Mouse (Mus musculus) CH12.LX (cell line): Measurements from ENCODE around the gene Pax1. TPM values are rescaled to one million over a fixed set of nuclear protein-coding genes. Genes with fewer than 3 reads are reported as not detected.
A peak's percentile ranks its signal among the peaks of the same experiment; 100 is the strongest.

ENCODE experiments used
- DNase-seq: peaks from one replicate; pipeline ENCODE4 v3.0.0-alpha.2; 2013; ENCODE audit errors: extremely low read depth
- H3K27ac ChIP-seq: 2 replicates; pipeline ENCODE4 v1.5.1; 2012; ENCODE audit warnings: low read depth, mild to moderate bottlenecking, control low read depth, moderate library complexity; ENCODE audit not compliant: insufficient read depth
- H3K27me3 ChIP-seq: replicated peaks from 2 replicates; pipeline ENCODE3; 2012; ENCODE audit warnings: inconsistent platforms
- H3K36me3 ChIP-seq, 2 experiments: replicated peaks in 1 of 2; 2 replicates each; pipeline versions ENCODE3 to v1.6.1; 2012; ENCODE audit warnings: inconsistent platforms in 1 of 2, low read length in 1 of 2, mild to moderate bottlenecking in 1 of 2, mixed read lengths in 1 of 2, moderate library complexity in 1 of 2; ENCODE audit not compliant: control insufficient read depth in 1 of 2, insufficient read depth in 1 of 2
- H3K4me1 ChIP-seq, 2 experiments: 2 replicates each; pipeline ENCODE4 v1.6.1; 2012; ENCODE audit warnings: inconsistent platforms in 1 of 2, moderate library complexity in 1 of 2; ENCODE audit not compliant: insufficient read depth in 2 of 2, control insufficient read depth in 1 of 2
- H3K4me2 ChIP-seq: 2 replicates; pipeline ENCODE4 v1.6.1; 2012; ENCODE audit warnings: low read depth, mild to moderate bottlenecking, control low read depth; ENCODE audit not compliant: poor library complexity, insufficient read depth, severe bottlenecking
- H3K4me3 ChIP-seq, 3 experiments: fragments of 150-350 bp in 1 of 3; sonication (generic) in 1 of 3; replicated peaks in 1 of 3; 2 replicates each; pipeline versions ENCODE3 to v1.5.1; 2011 to 2012; ENCODE audit warnings: low read depth in 2 of 3, low read length in 2 of 3, mild to moderate bottlenecking in 2 of 3, moderate library complexity in 2 of 3, control low read depth in 1 of 3, improper control_type of control experiment in 1 of 3, inconsistent platforms in 1 of 3, mixed read lengths in 1 of 3; ENCODE audit not compliant: poor library complexity in 1 of 3
- H3K79me2 ChIP-seq: replicated peaks from 2 replicates; pipeline ENCODE4 v1.6.1; 2012; ENCODE audit warnings: mild to moderate bottlenecking, moderate library complexity; ENCODE audit not compliant: control insufficient read depth, poor library complexity, insufficient read depth, severe bottlenecking; ENCODE audit errors: extremely low read depth
- H3K9ac ChIP-seq: 2 replicates; pipeline ENCODE4 v1.6.1; 2012; ENCODE audit warnings: low read depth, mild to moderate bottlenecking, control low read depth, moderate library complexity; ENCODE audit not compliant: insufficient read depth
- H3K9me3 ChIP-seq: replicated peaks from 2 replicates; pipeline ENCODE3; 2012; ENCODE audit warnings: low read length, inconsistent platforms, mixed read lengths
- CTCF ChIP-seq, 2 experiments: IDR thresholded peaks in 1 of 2; conservative IDR thresholded peaks in 1 of 2; 2 replicates each; pipeline ENCODE4 v1.5.1; 2011 to 2012; ENCODE audit warnings: low read depth in 2 of 2, low read length in 2 of 2, improper control_type of control experiment in 1 of 2, inconsistent platforms in 1 of 2, mild to moderate bottlenecking in 1 of 2, moderate library complexity in 1 of 2
- E2F4 ChIP-seq: IDR thresholded peaks from 2 replicates; pipeline ENCODE4 v1.6.1; 2011; ENCODE audit warnings: low read depth, low read length, improper control_type of control experiment; ENCODE audit not compliant: insufficient replicate concordance
- ELF1 ChIP-seq: IDR thresholded peaks from 2 replicates; pipeline ENCODE4 v1.6.1; 2014; ENCODE audit warnings: low read depth, mild to moderate bottlenecking, inconsistent platforms, low read length, improper control_type of control experiment
- HCFC1 ChIP-seq: IDR thresholded peaks from 2 replicates; pipeline ENCODE4 v1.6.1; 2012; ENCODE audit warnings: low read depth, mild to moderate bottlenecking, inconsistent platforms, low read length, improper control_type of control experiment
- IRF4 ChIP-seq: IDR thresholded peaks from 2 replicates; pipeline ENCODE4 v1.6.1; 2014; ENCODE audit warnings: low read depth, mild to moderate bottlenecking, inconsistent platforms, low read length, improper control_type of control experiment
- JUN ChIP-seq: IDR thresholded peaks from 2 replicates; pipeline ENCODE4 v1.6.1; 2011; ENCODE audit warnings: low read depth, mild to moderate bottlenecking, low read length, improper control_type of control experiment, moderate library complexity; ENCODE audit not compliant: insufficient read depth
- MEF2A ChIP-seq: IDR thresholded peaks from 2 replicates; pipeline ENCODE4 v1.6.1; 2014; ENCODE audit warnings: low read depth, mild to moderate bottlenecking, inconsistent platforms, low read length, improper control_type of control experiment, borderline replicate concordance
- MXI1 ChIP-seq: IDR thresholded peaks from 2 replicates; pipeline ENCODE4 v1.6.1; 2011; ENCODE audit warnings: mild to moderate bottlenecking, low read depth, low read length, improper control_type of control experiment
- MYC ChIP-seq: IDR thresholded peaks from 2 replicates; pipeline ENCODE4 v1.6.1; 2011; ENCODE audit warnings: low read depth, mild to moderate bottlenecking, improper control_type of control experiment, low read length
- NELFE ChIP-seq: IDR thresholded peaks from 2 replicates; pipeline ENCODE4 v1.6.1; 2011; ENCODE audit warnings: low read depth, low read length, improper control_type of control experiment
- NRF1 ChIP-seq: IDR thresholded peaks from 2 replicates; pipeline ENCODE4 v1.6.1; 2014; ENCODE audit warnings: low read depth, mild to moderate bottlenecking, inconsistent platforms, low read length, improper control_type of control experiment, moderate library complexity
- POLR2A ChIP-seq: IDR thresholded peaks from 2 replicates; pipeline ENCODE4 v1.6.1; 2011; ENCODE audit warnings: low read depth, mild to moderate bottlenecking, improper control_type of control experiment, low read length
- RAD21 ChIP-seq: IDR thresholded peaks from 2 replicates; pipeline ENCODE4 v1.6.1; 2011; ENCODE audit warnings: low read depth, mild to moderate bottlenecking, low read length, improper control_type of control experiment, moderate library complexity
- RCOR1 ChIP-seq: conservative IDR thresholded peaks from 2 replicates; pipeline ENCODE4 v1.6.1; 2012; ENCODE audit warnings: low read depth, mild to moderate bottlenecking, inconsistent platforms, low read length, improper control_type of control experiment
- SIN3A ChIP-seq: IDR thresholded peaks from 2 replicates; pipeline ENCODE4 v1.6.1; 2012; ENCODE audit warnings: low read length, improper control_type of control experiment, inconsistent platforms
- SMC3 ChIP-seq: IDR thresholded peaks from 2 replicates; pipeline ENCODE4 v1.6.1; 2011; ENCODE audit warnings: low read depth, low read length, improper control_type of control experiment
- TCF12 ChIP-seq: IDR thresholded peaks from 2 replicates; pipeline ENCODE4 v1.6.1; 2014; ENCODE audit warnings: low read depth, mild to moderate bottlenecking, inconsistent platforms, low read length, improper control_type of control experiment
- USF1 ChIP-seq: IDR thresholded peaks from 2 replicates; pipeline ENCODE4 v1.6.1; 2014; ENCODE audit warnings: low read depth, mild to moderate bottlenecking, inconsistent platforms, low read length, improper control_type of control experiment
- USF2 ChIP-seq: conservative IDR thresholded peaks from 2 replicates; pipeline ENCODE4 v1.6.1; 2011; ENCODE audit warnings: low read depth, low read length, improper control_type of control experiment
- ZC3H11A ChIP-seq: IDR thresholded peaks from 2 replicates; pipeline ENCODE4 v1.6.1; 2012; ENCODE audit warnings: low read depth, mild to moderate bottlenecking, inconsistent platforms, low read length, improper control_type of control experiment
- ZMIZ1 ChIP-seq: IDR thresholded peaks from 2 replicates; pipeline ENCODE4 v1.6.1; 2012; ENCODE audit warnings: low read depth, mild to moderate bottlenecking, inconsistent platforms, low read length, improper control_type of control experiment
- ZNF384 ChIP-seq: IDR thresholded peaks from 2 replicates; pipeline ENCODE4 v1.6.1; 2012; ENCODE audit warnings: low read depth, low read length, improper control_type of control experiment, inconsistent platforms
- dilution Hi-C: fragments of 300-500 bp; cut with MboI; formaldehyde crosslinking; loops from 2 replicates; pipeline ENCODE4 v1.14.3; 2020; ENCODE audit warnings: low sequenced_read_pairs; ENCODE audit not compliant: extremely low pct_unique_long_range_greater_than_20kb, extremely low pct_ligation_motif_present
- in situ Hi-C: fragments of 300-500 bp; cut with MboI; formaldehyde crosslinking; loops from 3 replicates; pipeline ENCODE4 v1.14.3; 2019; ENCODE audit warnings: low sequenced_read_pairs, low pct_ligation_motif_present, low pct_unique_long_range_greater_than_20kb, mixed read lengths
- polyA plus RNA-seq: library from polyadenylated mRNA; unstranded; fragments of >175 nt; gene quantifications from 2 replicates; pipeline ENCODE4 v1.2.1, GENCODE M21; 2012; ENCODE audit warnings: low read depth; ENCODE audit not compliant: insufficient read length
- total RNA-seq, 2 experiments: library from RNA; depleted of rRNA; stranded (reverse); fragments of 300-350 nt in 1 of 2; fragments of >200 nt in 1 of 2; gene quantifications; 2 replicates each; pipeline ENCODE4 v1.2.3; 2012 to 2014

The Pax1 gene
- total and polyA plus RNA-seq, 3 experiments, result not detected

GRCm38 (mm10) chr2:147429607-147430356 is 68.1 kb downstream of the Pax1 start:
- Histone ChIP-seq H3K79me2 (no peaks in the 10 kb centered on the region), H3K27ac (no peak overlapping the region), H3K4me3 (no peak overlapping the region), H3K27me3 (peaks cover 2% of the 10 kb centered on the region), H3K4me1 (peaks cover 1 to 9% of the 10 kb centered on the region in 2 experiments; a peak in 3 of 4 replicates), H3K4me2 (no peak overlapping the region), H3K9me3 (no peaks in the 10 kb centered on the region), H3K36me3 (no peaks in the 10 kb centered on the region), H3K9ac (no peak overlapping the region)
- dilution Hi-C loops, result no loop called here
- DNase-seq, result no peak
- in situ Hi-C loops, result no loop called here
- TF ChIP-seq HCFC1 (no peak), ZNF384 (no peak), NRF1 (no peak), CTCF (conservative IDR thresholded peaks at IDR 0.05 in 1 of 2, IDR thresholded peaks at IDR 0.05 in 1 of 2; ENCODE audit: low read depth in 2 of 2, low read length in 2 of 2) (no peak), E2F4 (no peak), MEF2A (no peak), MYC (no peak), NELFE (no peak), MXI1 (no peak), POLR2A (no peak), SIN3A (no peak), TCF12 (no peak), ZMIZ1 (no peak)

GRCm38 (mm10) chr2:147433120-147433519 is 71.4 kb downstream of the Pax1 start:
- DNase-seq, result no peak
- TF ChIP-seq USF2 (no peak), USF1 (no peak), CTCF (conservative IDR thresholded peaks at IDR 0.05 in 1 of 2, IDR thresholded peaks at IDR 0.05 in 1 of 2; ENCODE audit: low read depth in 2 of 2, low read length in 2 of 2) (peak; percentile 38 to 54; a peak in 3 of 4 replicates), RAD21 (peak; percentile 25), NRF1 (no peak), IRF4 (no peak), ELF1 (no peak), ZC3H11A (no peak), SIN3A (no peak), RCOR1 (no peak), JUN (no peak), SMC3 (peak; percentile 47), POLR2A (no peak)
- Histone ChIP-seq H3K27ac (no peak overlapping the region), H3K9me3 (no peaks in the 10 kb centered on the region), H3K4me1 (0 out of 4 replicates have a peak, but pooled peaks cover 0 to 3% of the 10 kb centered on the region in 2 experiments), H3K9ac (no peak overlapping the region), H3K36me3 (no peaks in the 10 kb centered on the region), H3K4me3 (no peak overlapping the region), H3K79me2 (no peaks in the 10 kb centered on the region), H3K27me3 (peaks cover 2% of the 10 kb centered on the region), H3K4me2 (no peak overlapping the region)
- dilution Hi-C loops, result no loop called here
- in situ Hi-C loops, result no loop called here

Other genes starting within 250 kb of the Pax1 start
- not detected in 2 replicates for gene Nkx2-2, start 167.7 kb upstream of the Pax1 start, total RNA-seq (2012; rRNA removed)
- gene Nkx2-2, start 167.7 kb upstream of the Pax1 start, total RNA-seq (2014; rRNA removed), result not detected in 2 replicates
- gene Nkx2-2, start 167.7 kb upstream of the Pax1 start, polyA plus RNA-seq, result not detected in 2 replicates